Mouse (Mus musculus) kidney, postnatal 14 days (tissue): ENCODE results near the gene Tmem115.
A peak's percentile ranks its signal among the peaks of the same experiment; 100 is the strongest.
"Not testable (repeated sequence)": the region's sequence is repeated elsewhere in the genome, so short reads cannot be mapped to it uniquely, and the experiment has no call there.

Experiments
- DNase-seq: peaks from one replicate; pipeline ENCODE4 v3.0.0; 2022; ENCODE audit warnings: mixed read lengths

The Tmem115 gene

DNA sequence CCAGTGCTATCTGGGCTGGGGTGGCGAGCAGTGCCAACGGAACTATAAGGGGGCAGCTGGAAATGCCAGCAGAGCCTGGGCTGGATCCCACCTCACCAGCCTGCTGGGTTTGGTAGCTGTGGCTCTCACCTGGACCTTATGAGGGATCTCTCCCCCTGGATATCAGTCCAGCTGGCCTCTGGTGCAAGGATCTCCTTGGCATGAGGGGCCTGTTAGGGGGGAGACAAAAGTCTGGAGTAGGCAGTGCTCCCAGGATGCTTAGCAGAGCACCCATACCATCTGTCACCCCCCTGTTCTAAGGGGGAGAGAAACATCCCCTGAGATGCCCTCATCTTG, 38.5 kb downstream of the Tmem115 start:
- no peak for DNase-seq

GRCm38 (mm10) chr9:107573774-107574173, 40.0 kb downstream of the Tmem115 start:
- DNase-seq, result not testable (repeated sequence)

- no peak for DNase-seq
Measured at GRCm38 (mm10) chr9:107575579-107576356, 42.0 kb downstream of the Tmem115 start.

- peak; percentile 90 for DNase-seq
Measured at GRCm38 (mm10) chr9:107576357-107577107, 42.8 kb downstream of the Tmem115 start, which contains the start of gene Hyal1. Gene Hyal1, plus strand, starts transcription at chr9:107576927.

DNA sequence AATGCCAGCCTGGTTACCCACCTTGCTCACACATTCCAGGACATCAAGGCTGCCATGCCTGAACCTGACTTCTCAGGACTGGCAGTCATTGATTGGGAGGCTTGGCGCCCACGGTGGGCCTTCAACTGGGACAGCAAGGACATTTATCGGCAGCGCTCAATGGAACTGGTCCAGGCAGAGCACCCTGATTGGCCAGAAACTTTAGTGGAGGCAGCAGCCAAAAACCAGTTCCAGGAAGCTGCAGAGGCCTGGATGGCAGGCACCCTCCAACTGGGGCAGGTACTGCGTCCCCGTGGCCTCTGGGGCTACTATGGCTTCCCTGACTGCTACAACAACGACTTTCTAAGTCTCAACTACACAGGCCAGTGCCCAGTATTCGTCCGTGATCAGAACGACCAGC, 44.1 kb downstream of the Tmem115 start:
- no peak for DNase-seq

DNA sequence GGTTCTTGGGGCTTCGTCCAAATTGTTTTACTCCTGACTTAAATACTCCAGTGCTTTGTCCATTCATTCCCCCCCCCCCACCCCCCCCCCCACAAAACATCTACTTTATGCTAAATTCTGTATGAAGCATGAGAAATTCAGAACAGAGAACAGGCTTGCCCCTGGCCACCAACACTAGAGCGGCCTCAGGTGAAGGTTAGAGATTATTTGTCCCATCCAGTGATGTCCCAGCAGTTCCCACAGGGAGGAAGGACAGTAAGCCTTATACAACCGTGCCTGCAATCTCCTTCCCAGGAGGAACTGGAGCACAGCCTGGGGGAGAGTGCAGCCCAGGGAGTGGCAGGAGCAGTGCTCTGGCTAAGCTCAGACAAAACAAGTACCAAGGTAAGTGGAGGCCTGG, 44.8 kb downstream of the Tmem115 start, which contains the start of gene Naa80:
Gene Naa80 (plus strand): TSS at position 301 of the 400 bp plus-strand sequence.
- no peak for DNase-seq

DNA sequence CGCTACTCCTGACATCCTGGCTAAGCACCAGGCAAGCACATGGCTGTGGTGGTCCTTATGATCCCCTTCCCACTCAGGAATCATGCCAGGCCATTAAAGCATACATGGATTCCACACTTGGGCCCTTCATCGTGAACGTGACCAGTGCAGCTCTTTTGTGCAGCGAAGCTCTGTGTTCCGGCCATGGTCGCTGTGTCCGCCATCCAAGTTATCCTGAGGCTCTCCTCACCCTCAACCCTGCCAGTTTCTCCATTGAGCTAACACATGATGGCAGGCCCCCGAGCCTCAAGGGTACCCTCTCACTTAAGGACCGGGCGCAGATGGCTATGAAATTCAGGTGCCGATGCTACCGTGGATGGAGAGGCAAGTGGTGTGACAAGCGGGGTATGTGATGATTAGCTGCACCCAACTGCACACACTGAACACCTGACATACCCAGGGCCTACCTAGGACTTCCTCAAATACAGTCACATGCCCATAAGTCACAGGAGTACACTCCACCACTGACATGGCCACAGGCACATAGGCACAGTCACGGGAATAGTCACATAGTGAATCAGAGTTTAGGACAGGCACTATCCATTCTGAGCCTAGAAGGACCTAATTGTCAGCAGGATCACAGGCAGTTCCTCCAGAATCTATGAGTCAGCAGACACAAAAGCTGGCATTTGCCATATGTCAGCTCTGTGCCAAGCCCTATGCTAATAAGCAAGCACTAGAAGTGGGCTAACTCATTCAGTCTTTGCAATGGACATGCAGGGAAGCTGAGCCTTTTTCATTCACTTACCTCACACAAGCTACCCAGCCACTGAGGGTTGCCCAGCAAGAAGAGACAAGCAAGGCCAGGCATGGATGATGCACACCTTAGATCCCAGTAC, 45.5 kb downstream of the Tmem115 start:
- no peak for DNase-seq

- DNase-seq, result peak; percentile 95
Measured at GRCm38 (mm10) chr9:107580501-107581317, 47.0 kb downstream of the Tmem115 start, which contains the start of gene Hyal3. Gene Hyal3, plus strand, starts transcription at chr9:107580818.

DNA sequence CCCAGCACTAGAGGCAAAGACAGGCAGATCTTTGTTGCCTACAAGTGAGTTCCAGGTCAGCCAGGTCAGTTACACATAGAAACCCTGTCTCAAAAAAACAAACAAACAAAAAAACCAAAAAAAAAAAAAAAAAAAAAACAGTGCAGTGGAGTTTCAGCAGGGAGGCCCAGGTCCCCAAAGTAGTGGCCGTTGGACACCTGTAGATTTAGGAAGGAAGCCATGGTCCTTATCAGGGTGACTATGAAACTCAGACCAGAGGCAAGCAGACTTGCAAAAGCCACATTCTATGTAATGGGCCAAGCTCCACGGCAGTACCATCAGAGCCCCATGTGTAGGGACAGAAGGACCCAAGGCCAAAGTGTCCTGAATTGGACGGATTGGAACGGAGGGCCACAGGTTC, 47.8 kb downstream of the Tmem115 start:
- DNase-seq, result no peak

GRCm38 (mm10) chr9:107582509-107583062, 48.8 kb downstream of the Tmem115 start:
- DNase-seq, result no peak

GRCm38 (mm10) chr9:107583174-107583573, 49.4 kb downstream of the Tmem115 start:
- no peak for DNase-seq

- no peak for DNase-seq
Measured at GRCm38 (mm10) chr9:107586504-107586903, 52.8 kb downstream of the Tmem115 start.

DNA sequence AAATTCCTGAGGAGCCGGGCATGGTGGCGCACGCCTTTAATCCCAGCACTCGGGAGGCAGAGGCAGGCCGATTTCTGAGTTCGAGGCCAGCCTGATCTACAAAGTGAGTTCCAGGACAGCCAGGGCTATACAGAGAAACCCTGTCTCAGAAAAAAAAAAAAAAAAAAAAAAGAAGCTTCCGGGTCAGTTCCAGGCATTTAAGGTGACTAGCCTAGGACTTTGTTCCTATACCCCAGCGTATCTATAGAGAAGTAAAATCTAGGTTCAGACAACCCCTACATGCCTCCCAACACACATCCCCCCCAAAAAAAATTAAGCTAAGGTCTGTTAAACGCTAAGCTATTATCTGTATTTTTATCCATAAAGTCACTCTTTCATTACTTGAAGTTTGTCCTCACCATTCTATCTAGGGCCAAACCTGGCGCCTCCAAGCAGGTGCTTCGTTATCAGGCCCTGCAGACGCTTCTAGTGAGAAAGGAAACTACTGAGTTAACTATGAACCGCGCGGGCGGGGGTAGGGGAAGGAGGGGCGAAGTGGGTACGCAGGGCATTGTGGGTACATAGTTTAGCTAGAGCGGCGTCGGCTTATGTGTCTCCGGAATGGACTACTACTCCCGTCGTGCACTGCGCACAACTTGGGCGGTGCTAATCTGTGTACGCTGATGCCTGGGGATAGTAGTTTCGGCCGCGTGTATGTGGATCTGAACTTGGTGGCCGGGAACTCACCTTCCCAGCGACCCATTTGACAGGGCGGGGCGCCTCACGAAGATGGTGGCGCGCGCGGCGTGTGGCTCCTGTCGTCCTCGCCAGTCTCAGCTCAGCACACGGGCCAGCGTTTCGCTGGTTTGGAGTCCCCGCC, 53.5 kb downstream of the Tmem115 start, which contains the start of gene Ifrd2:
Gene Ifrd2 (plus strand): TSS at position 669 of the 859 bp plus-strand sequence.
- DNase-seq, result peak; percentile 99

GRCm38 (mm10) chr9:107587833-107588639, 54.3 kb downstream of the Tmem115 start:
- no peak for DNase-seq
